Mouse (Mus musculus) splenic B cell, adult 2 months (primary cell): Measurements from ENCODE around the gene Mast1.

Experiments
- DNase-seq: peaks from one replicate; pipeline ENCODE4 v3.0.0-alpha.2; 2011; ENCODE audit warnings: low read depth, low spot score
- H3K27me3 ChIP-seq: 2 replicates; pipeline ENCODE4 v1.6.1; 2012; ENCODE audit warnings: mild to moderate bottlenecking, low read length, moderate library complexity, mixed read lengths; ENCODE audit not compliant: control insufficient read depth, poor library complexity, insufficient read depth, severe bottlenecking
- H3K36me3 ChIP-seq: 2 replicates; pipeline ENCODE4 v1.6.1; 2012; ENCODE audit warnings: mild to moderate bottlenecking, low read length, moderate library complexity, mixed read lengths; ENCODE audit not compliant: control insufficient read depth, poor library complexity, insufficient read depth, severe bottlenecking

Mast1 gene

GRCm38 (mm10) chr8:84965731-84966291 lies 28.7 kb upstream of the Mast1 start:
- peak; percentile 97 for DNase-seq
- Histone ChIP-seq H3K27me3 (no peaks in the 10 kb centered on the region), H3K36me3 (no peaks in the 10 kb centered on the region; the same call in 1 of the 2 replicates)

DNA sequence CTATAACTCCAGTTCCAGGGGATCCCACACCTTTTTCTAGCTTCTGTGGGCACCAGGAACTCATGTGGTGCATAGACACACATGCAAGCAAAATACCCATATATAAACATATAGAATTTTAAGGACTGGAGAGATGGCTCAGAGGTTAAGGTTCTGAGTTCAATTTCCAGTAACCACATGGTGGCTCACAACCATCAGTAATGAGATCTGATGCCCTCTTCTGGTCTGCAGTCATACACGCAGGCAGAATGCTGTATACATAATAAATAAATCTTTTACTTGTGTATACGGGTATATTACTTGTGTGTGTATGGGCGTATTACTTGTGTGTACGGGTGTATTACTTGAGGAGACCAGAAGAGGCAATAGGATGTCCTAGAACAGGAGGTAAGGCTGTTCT lies 26.8 kb upstream of the Mast1 start:
- no peaks in the 10 kb centered on the region; the same call in 1 of the 2 replicates for H3K36me3 ChIP-seq
- no peak for DNase-seq
- no peaks in the 10 kb centered on the region for H3K27me3 ChIP-seq

DNA sequence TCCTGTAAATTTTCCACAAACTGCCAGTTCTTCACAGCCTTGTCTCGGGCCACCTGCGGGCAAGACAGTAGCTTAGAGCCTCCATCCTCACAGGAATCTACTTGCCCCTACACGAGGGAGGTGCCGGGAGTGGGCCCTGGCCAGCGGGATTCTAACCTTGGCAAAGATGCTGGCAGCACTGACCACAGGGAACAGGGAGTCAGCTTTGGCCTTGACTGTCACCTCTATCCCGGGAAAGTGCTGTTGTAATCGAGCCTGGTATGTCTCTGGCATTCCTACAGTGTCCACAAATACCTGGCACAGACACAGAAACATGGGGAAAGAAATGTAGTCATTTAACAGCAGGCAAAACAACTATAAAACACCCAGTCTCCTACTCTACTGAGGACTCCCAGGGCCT lies 22.7 kb upstream of the Mast1 start:
- no peaks in the 10 kb centered on the region for H3K27me3 ChIP-seq
- no peaks in the 10 kb centered on the region; the same call in 1 of the 2 replicates for H3K36me3 ChIP-seq
- no peak for DNase-seq

DNA sequence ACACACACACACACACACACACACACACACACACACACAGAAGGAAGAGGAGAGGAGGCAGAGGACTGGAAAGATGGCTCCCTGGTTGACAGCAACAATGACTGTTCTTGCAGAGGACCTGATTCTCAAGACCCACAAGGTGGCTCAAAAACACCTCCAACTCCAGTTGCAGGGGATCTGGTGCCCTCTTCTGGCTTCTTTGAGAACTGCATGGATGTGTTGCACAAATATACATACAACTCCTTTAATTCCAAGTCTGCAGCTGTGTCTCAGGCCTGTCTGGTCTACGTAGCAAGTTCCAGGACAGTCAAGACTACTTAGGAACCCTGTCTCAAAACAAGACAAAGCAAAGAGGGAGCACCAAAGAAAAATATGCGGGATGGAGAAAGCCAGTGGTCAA lies 19.6 kb upstream of the Mast1 start:
- Histone ChIP-seq H3K27me3 (no peaks in the 10 kb centered on the region), H3K36me3 (no peaks in the 10 kb centered on the region)
- peak; percentile 88 for DNase-seq

DNA sequence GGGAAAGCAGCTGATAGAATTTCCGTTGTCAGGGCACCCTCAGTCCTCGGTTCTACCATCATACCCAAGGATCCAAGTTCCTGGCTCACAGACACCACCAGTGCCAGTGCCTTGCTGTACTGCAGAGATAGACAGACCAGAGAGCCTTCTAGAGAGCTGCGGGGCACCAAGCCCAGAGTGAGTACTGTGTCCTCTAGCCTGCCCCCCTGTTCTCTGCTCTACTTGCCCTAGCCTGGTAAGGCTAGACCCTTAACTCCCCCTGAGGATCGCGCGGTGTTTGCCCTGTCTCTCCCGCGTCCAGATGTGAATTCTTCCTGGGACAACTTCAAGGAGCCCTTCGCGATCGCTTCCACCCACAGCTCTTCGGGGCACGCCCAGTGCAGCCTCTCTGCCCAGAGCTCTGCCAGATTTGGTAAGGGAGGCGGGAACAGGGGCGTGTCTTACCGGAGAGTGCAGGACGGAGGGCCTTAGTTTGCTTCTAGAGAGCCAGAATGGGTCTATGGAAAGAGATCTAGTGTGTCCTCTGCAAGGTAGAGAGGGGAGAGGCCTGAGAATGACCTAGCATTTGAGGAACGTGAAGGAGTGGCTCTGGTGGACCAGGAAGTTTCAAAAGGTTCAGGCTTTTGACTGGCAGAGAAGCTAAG lies 15.6 kb upstream of the Mast1 start:
- no peaks in the 10 kb centered on the region for H3K36me3 ChIP-seq
- DNase-seq = no peak
- no peaks in the 10 kb centered on the region for H3K27me3 ChIP-seq

- no peaks in the 10 kb centered on the region for H3K36me3 ChIP-seq
- no peak for DNase-seq
- H3K27me3 ChIP-seq = no peaks in the 10 kb centered on the region
These were observed 12.6 kb upstream of the Mast1 start for GRCm38 (mm10) chr8:84949753-84950152.

GRCm38 (mm10) chr8:84947241-84947545 lies 10.0 kb upstream of the Mast1 start:
- DNase-seq = peak; percentile 65
- Histone ChIP-seq H3K27me3 (no peaks in the 10 kb centered on the region), H3K36me3 (no peaks in the 10 kb centered on the region)

- H3K27me3 ChIP-seq = no peaks in the 10 kb centered on the region
- no peaks in the 10 kb centered on the region for H3K36me3 ChIP-seq
- DNase-seq = no peak
These were observed 9.5 kb upstream of the Mast1 start, which contains the start of gene Rtbdn for GRCm38 (mm10) chr8:84946528-84947240. Gene Rtbdn (plus strand): TSS chr8:84946991.

- Histone ChIP-seq H3K27me3 (no peaks in the 10 kb centered on the region), H3K36me3 (no peaks in the 10 kb centered on the region)
- DNase-seq = no peak
These were observed 8.7 kb upstream of the Mast1 start for GRCm38 (mm10) chr8:84945633-84946527.

- DNase-seq = no peak
- Histone ChIP-seq H3K36me3 (no peaks in the 10 kb centered on the region), H3K27me3 (no peaks in the 10 kb centered on the region)
These were observed 8.1 kb upstream of the Mast1 start for GRCm38 (mm10) chr8:84945235-84945632.

DNA sequence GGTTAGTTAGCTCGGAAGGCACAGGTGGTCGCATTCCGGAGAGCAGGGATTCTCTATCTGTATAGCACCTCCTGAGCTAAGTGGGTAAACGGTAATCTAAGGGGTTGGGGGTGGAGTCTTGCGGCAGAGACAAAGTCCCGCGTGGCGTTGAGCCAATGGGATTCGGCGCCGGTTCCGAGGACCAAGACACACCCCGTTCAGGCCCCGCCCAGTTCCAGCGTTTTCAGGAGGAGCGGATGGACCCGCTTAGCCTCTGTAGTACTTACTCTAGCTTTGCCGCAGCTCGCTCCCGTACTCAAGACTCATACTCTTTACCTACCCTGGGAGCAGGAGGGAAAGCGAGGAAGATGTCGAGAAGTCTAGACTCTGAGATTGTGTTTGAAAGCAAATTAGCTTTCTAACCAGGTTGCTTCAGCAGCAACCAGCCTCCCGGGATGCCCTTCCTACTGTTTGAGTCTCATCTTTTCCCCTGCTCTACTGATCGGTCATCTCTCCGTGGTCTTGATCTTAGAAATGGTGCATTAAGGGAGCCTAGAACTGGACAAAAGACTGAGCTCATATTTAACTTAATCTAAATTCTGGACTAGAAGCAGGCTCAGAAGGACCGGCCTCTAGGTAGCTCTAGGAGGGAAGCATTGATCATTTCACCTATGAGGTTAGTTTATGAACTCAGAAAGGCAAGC lies 7.5 kb upstream of the Mast1 start:
- Histone ChIP-seq H3K27me3 (no peaks in the 10 kb centered on the region), H3K36me3 (no peaks in the 10 kb centered on the region)
- DNase-seq = peak; percentile 50

- DNase-seq = no peak
- H3K36me3 ChIP-seq = no peaks in the 10 kb centered on the region
These were observed 6.5 kb upstream of the Mast1 start for GRCm38 (mm10) chr8:84943699-84944098.

GRCm38 (mm10) chr8:84937620-84938485 lies 694 bp upstream of the Mast1 start:
- DNase-seq = no peak
- H3K36me3 ChIP-seq = no peaks in the 10 kb centered on the region
- peaks cover 1% of the 10 kb centered on the region for H3K27me3 ChIP-seq

More at GRCm38 (mm10) chr8:84943699-84944098, 6.5 kb upstream of the Mast1 start:
- no peaks in the 10 kb centered on the region for H3K27me3 ChIP-seq
